Mouse (Mus musculus): ENCODE results near the gene Paxip1.

The Paxip1 gene

DNA sequence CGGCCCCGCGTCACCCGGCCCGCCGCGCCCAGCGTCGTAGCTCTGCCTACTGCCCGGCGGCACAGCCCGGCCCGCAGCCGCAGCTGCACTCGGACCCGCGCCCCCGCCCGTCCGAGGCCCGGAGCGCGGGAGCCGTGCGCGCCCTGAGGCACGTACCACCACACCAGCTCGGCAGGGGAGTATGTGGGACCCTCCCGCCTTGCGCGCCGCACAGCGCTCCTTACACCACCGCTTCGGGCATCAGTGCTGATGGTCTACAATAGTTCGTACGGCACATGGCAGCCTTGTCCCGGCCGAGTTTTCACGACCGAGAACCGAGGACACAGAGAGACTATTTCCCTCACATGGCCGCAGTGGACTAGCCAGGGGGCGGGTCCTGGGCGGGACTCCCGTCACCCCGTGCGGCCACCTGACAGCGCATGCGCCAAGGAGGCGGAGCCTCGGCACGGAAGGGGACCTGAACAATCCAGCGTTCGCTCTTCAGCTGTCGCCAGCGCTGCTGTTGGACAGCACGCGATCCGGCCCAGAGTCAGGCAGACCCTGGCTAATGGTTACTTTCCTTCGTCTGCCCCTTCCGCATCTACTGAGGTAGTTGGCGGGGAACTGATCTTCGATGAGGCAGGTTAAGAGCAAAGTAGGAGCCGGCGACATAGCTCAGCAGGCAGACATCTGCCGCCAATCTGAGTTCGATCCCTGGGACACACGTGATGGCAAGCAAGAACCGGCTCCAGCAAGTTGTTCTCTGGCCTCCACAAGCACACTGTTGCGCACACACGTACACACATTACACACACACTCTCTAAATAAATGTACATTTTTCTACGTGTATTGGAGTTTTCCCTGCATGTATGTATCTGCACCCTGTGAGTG lies at the start of gene Paxip1:
Gene Paxip1, minus strand, starts transcription at position 389 of the 870 bp plus-strand sequence.
- peak; percentile 91 to 92 for DNase-seq

DNA sequence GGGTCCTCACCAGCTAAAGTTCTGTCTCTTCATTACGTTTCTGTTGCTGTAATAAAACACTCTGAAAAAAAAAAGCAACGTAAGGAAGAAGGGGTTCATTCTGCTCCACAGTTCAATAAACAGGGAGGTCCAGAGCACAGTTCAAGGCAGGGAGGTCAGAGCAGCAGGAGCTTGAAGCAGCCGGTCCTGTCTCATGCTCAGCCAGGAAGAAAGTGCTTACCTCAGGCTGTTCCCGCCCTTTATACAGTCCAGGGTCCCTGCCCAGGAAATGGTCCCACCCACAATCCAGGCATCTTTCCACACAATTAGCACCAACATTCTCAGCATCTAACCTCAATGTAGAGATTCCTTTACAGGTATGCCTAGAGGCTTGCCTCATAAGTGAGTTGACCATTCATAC lies 46.6 kb upstream of the Paxip1 start:
- no peak for DNase-seq

DNA sequence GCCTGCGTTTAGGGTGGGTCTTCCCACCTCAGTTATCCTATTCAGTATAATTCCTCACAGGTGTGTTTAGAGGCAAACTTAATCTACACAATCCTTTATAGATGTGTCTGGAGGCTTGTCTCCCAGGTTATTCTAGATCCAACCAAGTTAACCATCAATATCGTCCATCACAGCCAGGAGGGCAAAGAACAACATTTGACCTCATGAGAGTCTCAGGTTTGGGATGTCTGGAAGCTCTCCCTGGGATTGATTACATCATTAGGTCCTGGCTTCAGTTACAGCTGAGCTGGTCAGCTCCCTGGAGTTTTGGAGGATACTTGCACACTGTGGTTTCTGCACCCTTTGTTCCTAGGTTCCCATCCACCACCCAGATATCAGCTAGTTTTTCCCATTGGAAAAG lies 43.6 kb upstream of the Paxip1 start:
- DNase-seq, result no peak

DNA sequence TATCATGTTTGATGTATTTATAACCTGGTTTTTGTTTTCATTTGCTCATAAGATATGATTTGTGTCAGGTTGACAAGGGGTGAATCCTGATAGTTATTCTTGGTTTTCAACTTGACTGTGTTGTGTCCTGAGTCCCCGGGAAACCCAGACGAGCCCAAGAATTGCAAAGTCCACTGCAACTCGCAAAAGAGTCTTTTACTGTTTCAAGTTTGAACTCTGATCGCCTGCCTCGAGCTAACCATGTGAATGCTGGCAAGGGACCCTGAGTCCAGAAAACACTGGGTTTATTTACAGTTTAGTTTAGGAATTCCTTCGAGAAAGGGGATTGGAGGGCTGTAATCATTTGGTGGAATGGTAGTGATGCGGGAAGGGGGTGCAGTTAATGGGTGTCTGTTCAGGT lies 36.5 kb upstream of the Paxip1 start:
- DNase-seq, result no peak

DNA sequence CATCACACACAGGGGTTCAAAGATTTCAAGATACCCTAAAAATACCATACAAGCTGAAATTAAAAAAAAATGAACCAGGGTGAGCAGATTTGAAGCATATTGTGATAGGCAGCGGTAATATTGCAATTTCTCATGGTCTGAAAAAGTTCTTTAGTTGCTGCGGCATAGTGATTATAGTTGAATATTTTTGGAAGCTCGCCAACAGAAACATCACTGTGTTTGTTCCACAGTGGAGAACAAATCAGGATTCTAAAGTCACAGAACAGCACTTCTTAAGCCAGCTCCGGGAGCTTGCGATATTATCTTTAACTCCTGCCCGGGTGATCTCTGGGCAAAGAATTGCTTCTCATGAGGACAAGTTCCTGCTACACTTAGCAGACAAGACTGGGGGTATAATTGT lies 29.7 kb upstream of the Paxip1 start:
- no peak for DNase-seq

DNA sequence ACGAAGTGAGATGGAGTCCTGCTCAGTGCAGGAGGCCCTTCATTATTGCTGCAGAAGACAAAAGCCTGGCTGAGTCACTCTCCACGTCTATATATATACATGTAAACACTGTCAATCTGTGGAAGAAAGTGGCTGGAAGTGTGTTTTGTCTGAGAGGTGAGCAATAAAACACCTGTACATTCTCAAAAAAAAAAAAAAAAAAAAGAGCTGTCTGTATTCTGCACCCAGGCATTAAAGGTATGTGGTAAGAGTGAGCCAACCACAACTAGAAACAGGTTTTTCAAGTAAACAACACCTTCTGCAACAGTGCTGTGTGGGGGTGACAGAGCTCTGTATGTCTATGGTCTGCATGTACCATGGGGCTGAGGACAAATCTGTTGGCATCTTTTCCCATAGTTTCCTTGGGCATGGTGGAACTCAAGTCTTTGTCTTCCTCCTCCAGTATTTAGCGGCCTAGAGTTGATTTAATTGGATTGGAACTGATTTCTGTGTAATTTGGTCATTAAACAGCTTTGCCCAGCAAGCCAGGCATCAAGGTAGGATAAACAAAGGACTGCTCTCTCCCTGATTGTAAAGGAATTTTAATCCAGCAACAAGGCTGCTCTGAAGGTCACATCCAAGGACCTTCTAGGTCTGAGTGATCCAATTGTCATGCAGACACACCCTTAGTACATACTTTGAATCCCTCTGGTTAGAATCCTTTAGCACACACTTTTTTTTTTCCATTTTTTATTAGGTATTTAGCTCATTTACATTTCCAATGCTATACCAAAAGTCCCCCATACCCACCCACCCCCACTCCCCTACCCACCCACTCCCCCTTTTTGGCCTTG lies 27.6 kb upstream of the Paxip1 start:
- no peak for DNase-seq

DNA sequence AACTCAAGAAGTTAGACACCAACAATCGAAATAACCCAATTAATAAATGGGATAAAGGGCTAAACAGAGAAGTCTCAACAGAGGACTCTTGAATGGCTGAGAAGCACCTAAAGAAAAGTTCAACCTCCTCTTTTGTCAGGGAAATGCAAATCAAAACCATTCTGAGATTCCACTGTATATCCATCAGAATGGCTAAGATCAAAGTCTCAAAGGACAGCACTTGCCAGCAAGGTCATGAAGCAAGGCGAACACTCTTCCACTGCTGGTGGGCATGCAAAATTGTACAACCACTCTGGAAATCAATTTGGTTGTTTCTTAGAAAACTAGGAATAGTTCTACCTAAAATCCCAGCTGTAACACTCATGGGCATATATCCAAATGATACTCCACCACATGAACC lies 22.8 kb upstream of the Paxip1 start:
- DNase-seq, result no peak

DNA sequence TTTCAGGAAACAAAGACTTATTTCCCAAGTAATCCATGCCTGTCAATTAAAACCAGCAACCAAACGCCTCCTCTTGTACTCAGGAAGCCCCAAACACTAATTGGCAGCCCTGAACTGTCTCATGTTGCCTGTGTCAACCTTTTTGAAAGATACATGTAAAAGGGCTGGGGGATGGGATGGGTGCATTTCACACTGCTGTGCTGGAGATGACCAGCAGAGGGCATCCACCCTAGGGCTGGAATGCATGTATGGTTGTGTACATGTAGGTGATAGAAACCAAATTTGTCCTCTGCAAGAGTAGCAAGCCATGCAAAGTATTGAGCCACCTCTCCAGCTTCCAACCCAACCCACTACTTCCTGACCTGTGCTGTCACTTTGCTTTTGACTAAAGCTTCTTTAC lies 2.4 kb upstream of the Paxip1 start:
- peak; percentile 57 to 71 for DNase-seq

DNA sequence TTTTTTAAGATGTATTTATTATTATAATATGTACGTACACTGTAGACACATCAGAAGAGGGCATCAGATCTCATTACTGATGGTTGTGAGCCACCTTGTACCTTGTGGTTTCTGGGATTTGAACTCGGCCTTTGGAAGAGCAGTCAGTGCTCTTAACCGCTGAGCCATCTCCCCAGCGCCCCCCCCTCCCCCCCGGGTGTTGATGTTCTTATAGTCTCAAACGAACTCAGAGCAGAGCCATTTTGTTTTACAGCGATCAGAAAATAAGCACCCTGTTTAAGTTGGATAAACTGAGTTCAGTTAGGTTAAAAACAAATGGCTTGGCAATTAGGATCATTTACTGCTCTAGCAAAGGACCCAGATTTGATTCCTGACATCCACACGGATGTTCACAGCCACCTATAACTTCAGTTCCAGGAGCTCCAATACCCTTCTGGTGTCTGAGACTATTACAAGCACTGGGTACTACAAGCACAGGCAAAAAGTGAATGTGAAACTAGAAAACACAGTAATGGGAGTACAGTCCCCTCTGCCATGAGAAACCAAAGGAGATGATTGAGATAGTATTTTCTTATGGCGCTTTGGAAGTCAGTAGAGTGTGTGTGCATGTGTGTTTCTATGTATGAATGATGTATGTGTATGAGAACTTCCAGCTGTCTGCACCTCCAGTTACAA lies 1.2 kb upstream of the Paxip1 start:
- DNase-seq, result no peak

DNA sequence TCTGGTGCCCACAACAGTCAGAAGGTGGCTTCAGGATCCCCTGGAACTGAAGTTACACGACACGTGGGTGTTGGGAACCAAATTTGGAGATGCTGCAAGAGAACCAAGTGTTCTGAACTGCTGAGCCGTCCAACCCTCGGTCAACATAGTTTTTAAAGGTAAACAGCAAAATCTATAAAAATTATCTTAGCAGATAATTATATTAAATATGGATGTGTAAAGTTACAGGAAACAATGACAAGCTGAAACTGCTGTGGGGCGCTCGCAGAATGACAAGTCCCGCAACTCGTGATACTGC lies 631 bp upstream of the Paxip1 start:
- DNase-seq, result no peak

DNA sequence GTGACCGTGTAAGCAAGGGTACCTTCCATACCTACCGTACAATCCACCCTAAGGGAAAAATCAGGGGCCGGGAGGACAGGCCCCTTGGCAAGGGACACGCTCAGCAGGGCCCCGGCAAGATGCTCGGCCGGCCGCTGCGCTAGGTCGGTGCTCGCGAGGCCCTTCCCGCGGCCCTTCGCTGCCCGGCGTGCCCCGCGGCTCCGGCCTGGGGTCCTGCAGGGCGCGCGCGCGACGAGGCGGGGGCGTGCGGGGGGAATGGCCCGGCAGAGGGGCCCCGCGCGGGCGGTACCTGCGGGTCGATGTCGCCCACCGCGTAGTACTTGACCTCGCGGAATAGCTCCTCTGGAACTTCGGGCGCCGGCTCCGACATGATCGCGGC lies 592 bp downstream of the Paxip1 start:
- DNase-seq, result no peak

DNA sequence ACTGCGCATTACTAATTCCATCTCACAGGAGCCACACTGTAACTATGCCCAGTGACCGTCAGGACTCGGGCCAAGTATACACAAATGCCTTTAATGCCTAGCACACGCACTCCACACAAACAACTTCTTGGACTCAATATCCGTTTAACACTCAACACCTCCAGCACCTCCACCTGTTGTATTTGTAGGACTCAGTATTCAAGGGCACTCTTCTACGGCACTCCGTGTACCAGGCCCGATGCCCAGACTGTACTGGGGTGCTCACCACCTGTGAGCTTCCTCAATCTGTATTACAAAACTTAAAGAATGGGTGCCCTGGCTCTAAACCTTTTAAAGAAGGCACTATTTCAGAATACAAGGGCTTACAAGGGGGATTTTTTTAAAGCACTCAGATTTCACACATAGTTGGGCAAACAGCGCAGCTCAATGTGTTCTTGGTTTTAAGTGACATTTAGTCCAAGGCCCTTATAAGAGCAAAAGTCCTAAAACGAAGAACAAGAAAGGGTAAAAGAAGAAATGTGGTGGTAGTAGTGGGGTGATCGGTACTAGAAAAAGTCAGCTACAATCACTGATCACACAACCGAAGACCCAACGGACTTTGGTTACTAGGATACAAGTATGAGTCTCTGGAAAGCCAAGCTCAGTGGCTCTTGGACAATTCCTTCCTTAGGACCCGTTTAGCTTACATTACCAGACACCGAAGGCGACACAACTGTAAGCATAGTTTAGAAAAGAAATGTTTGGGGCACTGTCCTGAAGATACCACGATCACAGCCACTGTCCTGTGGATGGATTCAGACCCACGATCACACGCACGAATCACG lies 1.2 kb downstream of the Paxip1 start:
- DNase-seq, result no peak

DNA sequence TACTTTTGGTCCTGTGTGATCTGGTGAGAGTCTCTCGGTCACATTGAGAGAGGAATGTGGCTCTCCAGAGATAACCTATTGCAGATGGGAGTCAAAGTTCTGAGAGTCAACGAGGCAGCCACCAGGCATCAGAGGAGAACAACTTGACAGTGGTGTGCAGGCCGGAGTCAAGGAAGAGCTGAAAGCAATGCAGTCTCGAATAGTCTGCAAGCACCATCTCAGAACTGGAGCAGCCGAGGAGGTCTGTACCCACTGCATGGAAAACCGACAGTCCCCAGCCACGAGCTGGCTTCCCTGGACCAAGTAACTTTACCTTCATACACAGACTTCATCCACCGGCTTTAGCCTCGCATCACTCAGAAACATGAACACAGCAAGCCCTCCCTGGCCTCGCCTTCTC lies 1.9 kb downstream of the Paxip1 start:
- DNase-seq, result no peak

DNA sequence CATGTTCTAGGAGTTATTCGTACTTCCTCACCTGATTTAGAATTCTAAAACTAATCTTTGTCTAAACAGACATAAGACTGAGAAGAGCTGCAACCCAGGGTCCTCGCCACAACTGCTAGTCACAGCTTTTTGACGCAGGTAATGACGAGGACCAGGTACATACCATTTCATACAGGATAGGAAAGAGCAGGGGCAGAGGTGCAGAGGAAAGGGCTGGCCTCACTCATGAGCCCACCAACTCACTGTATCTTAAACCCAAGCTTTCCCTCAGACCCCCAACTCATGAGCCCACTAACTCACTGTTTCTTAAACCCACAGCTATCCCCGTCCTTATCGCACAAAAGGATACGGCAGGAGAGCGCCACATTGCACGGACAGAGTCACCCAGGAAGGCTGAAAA lies 8.1 kb downstream of the Paxip1 start:
- DNase-seq, result no peak

DNA sequence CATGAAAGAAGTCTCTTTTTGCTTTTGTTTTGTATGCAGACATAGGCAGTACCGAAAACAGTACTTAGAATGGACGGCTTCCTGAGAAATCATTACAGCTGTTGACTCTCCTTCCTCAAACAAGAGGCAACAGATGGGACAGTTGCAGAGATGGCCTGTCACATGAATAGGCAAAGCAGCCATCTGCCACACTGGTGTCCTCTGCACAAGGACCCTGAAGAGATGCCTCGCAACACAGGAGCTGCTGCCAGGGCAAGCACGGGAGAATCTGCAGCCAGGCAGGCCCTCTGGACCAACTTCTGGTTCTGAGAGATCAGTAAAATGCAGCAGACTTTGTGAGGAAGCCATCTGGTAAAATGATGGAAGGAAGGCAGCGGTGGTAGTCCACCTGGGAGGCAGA lies 23.5 kb downstream of the Paxip1 start:
- DNase-seq, result no peak

DNA sequence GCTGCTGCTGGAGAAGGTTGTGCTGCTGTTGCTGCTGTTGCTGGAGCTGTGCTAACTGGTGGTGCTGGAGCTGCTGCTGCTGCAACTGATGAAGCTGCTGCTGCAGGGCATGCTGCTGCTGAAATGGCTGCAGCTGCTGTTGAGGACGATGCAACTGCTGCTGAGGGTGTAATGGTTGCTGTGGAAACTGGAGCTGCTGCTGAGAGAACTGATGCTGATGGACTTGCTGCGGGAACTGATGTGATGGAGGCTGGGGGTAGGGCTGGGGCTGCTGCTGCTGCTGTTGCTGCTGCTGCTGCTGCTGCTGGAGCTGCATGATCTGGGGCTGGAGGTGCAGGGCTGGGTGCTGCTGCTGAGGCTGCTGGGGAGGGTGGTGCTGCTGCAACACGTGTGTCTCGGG lies 25.7 kb downstream of the Paxip1 start:
- no peak for DNase-seq

DNA sequence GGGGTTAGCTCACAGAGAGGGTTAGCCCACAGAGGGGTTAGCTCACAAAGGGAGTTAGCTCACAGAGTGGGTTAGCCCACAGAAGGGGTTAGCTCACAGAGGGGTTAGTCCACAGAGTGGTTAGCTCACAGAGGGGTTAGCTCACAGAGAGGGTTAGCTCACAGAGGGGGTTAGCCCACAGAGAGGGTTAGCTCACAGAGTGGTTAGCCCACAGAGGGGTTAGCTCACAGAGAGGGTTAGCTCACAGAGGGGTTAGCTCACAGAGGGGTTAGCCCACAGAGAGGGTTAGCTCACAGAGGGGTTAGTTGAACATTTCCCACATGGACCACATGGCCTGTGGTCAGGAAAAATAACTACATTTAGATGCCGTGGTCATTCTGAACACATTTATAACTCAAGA lies 46.5 kb downstream of the Paxip1 start:
- DNase-seq, result no peak

DNA sequence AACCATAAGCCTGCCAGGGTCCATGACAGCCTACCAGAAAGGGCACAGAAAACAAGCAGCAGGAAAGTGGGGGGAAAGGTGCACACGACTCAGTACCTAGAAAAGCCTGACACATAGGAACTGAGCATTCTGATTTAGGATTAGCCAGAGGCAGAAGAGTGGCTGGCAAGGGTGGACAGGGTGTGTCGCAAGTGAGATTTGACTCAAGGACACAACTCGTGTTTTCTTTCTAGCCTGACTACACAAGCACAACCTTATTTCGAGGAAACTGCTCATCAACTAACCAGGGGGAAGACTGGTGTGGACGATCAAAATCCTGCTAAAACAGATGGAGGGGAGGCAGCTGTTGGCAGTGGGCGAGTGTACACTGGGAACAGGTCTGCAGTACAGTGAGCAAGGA lies 52.3 kb downstream of the Paxip1 start:
- no peak for DNase-seq

DNA sequence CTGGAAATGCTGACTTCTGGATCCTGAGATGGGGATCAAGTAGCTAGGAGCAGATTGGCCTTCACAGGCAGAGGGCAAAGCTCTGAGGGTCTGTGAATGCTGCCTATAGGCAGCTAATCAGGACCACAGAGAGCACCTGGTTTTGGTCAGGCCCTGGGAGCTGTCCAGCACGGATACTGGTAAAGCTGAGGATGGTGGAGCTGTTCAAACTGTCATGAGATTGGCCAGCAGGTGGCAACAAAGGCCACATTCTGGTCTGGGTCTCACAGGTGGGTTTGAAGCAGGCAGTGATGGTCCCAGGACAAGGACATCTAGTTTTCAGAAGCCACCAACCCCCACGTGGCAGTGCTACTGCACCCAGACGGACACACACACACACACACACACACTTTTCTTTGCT lies 54.3 kb downstream of the Paxip1 start:
- DNase-seq, result peak in 1 of 2 experiments; percentile 5

DNA sequence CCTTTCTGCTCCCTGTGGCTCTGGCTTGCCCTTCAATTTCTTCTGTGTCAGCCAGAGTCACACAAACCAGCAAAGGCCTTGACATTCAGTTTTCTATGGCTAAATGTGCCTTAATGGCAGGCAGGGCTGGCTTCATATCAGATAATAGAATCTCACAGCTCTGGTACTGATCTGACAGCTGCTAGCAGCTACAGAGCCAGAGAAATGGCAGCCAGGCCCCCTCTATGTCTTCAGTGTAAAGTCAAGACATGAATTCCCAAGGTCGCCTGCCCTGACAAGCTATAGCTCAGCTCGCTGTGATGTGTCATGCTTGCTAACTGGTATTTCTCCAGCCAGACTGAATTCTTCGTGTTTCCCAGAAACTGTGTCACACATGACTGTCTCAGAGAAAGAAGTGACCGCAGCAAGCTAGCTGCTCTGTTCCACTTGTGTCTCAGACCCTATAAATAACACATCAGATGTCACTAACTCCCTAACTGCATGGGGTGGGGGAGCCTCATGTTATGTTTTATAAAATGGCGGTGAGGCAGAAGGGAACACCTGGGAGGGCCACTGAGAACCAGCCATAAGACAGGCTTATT lies 59.1 kb downstream of the Paxip1 start:
- no peak for DNase-seq

DNA sequence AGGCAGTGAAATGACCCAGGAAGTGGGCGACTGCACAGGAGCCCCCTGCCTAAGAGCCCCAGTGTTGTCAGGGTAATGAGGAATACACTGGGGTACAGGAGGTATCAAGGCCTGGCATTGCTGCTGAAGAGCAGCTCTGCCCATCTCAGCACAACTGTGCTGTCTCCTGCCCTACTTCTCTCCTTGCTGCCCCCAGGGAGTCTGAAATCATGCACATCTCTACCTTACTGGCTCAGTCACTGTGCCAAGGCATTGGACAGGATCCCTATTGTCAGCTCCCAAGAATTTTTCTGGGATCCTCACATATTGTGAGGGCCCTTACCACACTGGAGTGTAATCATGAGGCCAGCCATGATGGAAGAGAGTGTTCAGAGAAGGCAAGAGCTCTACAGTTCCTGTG lies 60.1 kb downstream of the Paxip1 start:
- DNase-seq, result no peak

DNA sequence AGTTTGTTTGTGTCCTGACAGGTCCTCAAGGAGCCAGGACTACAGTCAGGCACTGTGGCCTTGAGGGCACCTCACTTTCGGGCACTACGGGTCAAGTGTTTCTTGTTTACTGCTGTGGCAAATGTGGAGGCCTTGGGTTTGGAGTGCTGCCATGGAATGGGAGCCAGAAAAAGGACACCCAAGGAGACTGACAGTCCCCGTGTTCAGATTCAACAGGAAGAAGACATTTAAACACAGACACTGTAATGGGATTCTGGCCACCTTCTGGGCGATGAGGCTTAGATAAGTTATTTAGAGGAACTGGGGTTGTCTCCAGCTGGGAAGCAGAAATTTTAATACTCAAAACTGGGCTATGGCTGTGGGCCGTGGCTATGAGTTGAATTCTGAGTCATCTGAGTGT lies 60.8 kb downstream of the Paxip1 start:
- no peak for DNase-seq

DNA sequence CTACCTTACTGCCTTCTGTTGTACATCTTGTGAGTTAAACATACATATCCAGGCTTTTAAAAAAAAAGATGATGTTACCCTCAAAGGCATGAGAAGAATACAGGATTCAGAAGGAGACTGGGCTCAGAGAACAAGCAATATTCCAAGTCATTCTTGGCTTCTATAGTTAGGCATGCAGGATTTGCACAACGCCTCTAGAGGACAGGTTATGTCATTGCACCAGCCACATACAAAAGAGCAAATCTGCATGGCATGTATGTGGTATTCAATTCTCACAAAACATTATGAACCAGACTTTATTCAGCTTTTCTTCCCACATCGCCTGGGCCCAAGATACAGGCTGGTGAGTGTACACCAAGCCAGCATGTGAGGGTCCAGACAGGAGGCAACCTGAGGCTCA lies 67.0 kb downstream of the Paxip1 start:
- no peak for DNase-seq
